Mouse (Mus musculus) kidney, embryonic 15.5 days (tissue): ENCODE measurements around the gene Srp54a. TPM values are rescaled to one million over a fixed set of nuclear protein-coding genes. Genes with fewer than 3 reads are reported as not detected.
"Not testable (repeated sequence)": the region's sequence is repeated elsewhere in the genome, so short reads cannot be mapped to it uniquely, and the experiment has no call there.

Experiments used
- ATAC-seq: fragments of 200-750 bp; cut with Nextera tagmentation; replicated peaks from 2 replicates; pipeline ENCODE4 v1.8.0; 2017; ENCODE audit warnings: moderate TSS enrichment; ENCODE audit not compliant: low FRiP score
- H3K27ac ChIP-seq: fragments of 300-500 bp; sonication (generic); 2 replicates; pipeline ENCODE4 v1.5.1; 2015; ENCODE audit warnings: mild to moderate bottlenecking, inconsistent platforms
- H3K27me3 ChIP-seq: fragments of 300-500 bp; sonication (generic); 2 replicates; pipeline ENCODE4 v1.6.1; 2015; ENCODE audit warnings: inconsistent platforms
- H3K36me3 ChIP-seq: fragments of 300-500 bp; sonication (generic); 2 replicates; pipeline ENCODE4 v1.6.1; 2015; ENCODE audit warnings: inconsistent platforms
- H3K4me1 ChIP-seq: fragments of 300-500 bp; sonication (generic); 2 replicates; pipeline ENCODE4 v1.6.1; 2015; ENCODE audit warnings: inconsistent platforms
- H3K4me2 ChIP-seq: fragments of 300-500 bp; sonication (generic); 2 replicates; pipeline ENCODE4 v1.6.1; 2015; ENCODE audit warnings: moderate library complexity, mild to moderate bottlenecking, inconsistent platforms
- H3K4me3 ChIP-seq: fragments of 300-500 bp; sonication (generic); replicated peaks from 2 replicates; pipeline ENCODE4 v1.5.1; 2015; ENCODE audit warnings: mild to moderate bottlenecking, inconsistent platforms
- H3K9ac ChIP-seq: fragments of 300-500 bp; sonication (generic); 2 replicates; pipeline ENCODE4 v1.6.1; 2015; ENCODE audit warnings: mild to moderate bottlenecking, inconsistent platforms
- H3K9me3 ChIP-seq: fragments of 300-500 bp; sonication (generic); replicated peaks from 2 replicates; pipeline ENCODE4 v1.6.1; 2016; ENCODE audit warnings: inconsistent platforms
- WGBS: fragments of 180-500 bp; shearing (Covaris S2); methylation state at CpG from one replicate; pipeline ENCODE4 v1.1.7; 2015; ENCODE audit warnings: mixed read lengths; 5-methylcytosine and 5-hydroxymethylcytosine counted together
- polyA plus RNA-seq: library from polyadenylated mRNA; unstranded; fragments of >200 nt; fragmentation: Nextera tagmentation; extraction: Ambion mirVana; gene quantifications from 2 replicates; pipeline ENCODE4 v1.2.1, GENCODE M21; 2015

The Srp54a gene
- polyA plus RNA-seq, 1 experiment from 2014 or later: 165 TPM

- H3K4me3 ChIP-seq: no peak overlapping the region
- no peak overlapping the region for H3K9ac ChIP-seq
- H3K27me3 ChIP-seq: no peaks in the 10 kb centered on the region
- WGBS: 74% methylated on average over 10 of the region's 10 CpGs
- ATAC-seq: no peak
- peaks cover 18% of the 10 kb centered on the region for H3K36me3 ChIP-seq
- H3K4me1 ChIP-seq: no peaks in the 10 kb centered on the region; the same call in 1 of the 2 replicates
- no peaks in the 10 kb centered on the region for H3K9me3 ChIP-seq
- no peak overlapping the region for H3K27ac ChIP-seq
- H3K4me2 ChIP-seq: no peak overlapping the region
Measured at GRCm38 (mm10) chr12:55061006-55061405, 19.1 kb upstream of the Srp54a start.

- H3K4me3 ChIP-seq: no peak overlapping the region
- 90% methylated on average over 1 of the region's 1 CpGs for WGBS
- ATAC-seq: no peak
Measured at GRCm38 (mm10) chr12:55062141-55062540, 17.9 kb upstream of the Srp54a start.

GRCm38 (mm10) chr12:55072495-55072894, 7.6 kb upstream of the Srp54a start:
- Histone ChIP-seq H3K4me1 (no peaks in the 10 kb centered on the region), H3K36me3 (peaks cover 5% of the 10 kb centered on the region; the same call in 1 of the 2 replicates), H3K27me3 (no peaks in the 10 kb centered on the region), H3K9me3 (no peaks in the 10 kb centered on the region), H3K9ac (no peak overlapping the region), H3K27ac (no peak overlapping the region), H3K4me3 (no peak overlapping the region), H3K4me2 (no peak overlapping the region)
- no peak for ATAC-seq
- WGBS: 64% methylated on average over 4 of the region's 4 CpGs

More at GRCm38 (mm10) chr12:55062141-55062540, 17.9 kb upstream of the Srp54a start:
- H3K27ac ChIP-seq: no peak overlapping the region
- no peak overlapping the region for H3K4me2 ChIP-seq
- no peaks in the 10 kb centered on the region; the same call in 1 of the 2 replicates for H3K4me1 ChIP-seq
- H3K27me3 ChIP-seq: no peaks in the 10 kb centered on the region
- no peaks in the 10 kb centered on the region for H3K9me3 ChIP-seq
- H3K9ac ChIP-seq: no peak overlapping the region
- peaks cover 15% of the 10 kb centered on the region for H3K36me3 ChIP-seq

- 97% methylated on average over 7 of the region's 7 CpGs for WGBS
- no peaks in the 10 kb centered on the region for H3K27me3 ChIP-seq
- H3K27ac ChIP-seq: no peak overlapping the region
- H3K4me3 ChIP-seq: no peak overlapping the region
- H3K4me1 ChIP-seq: no peaks in the 10 kb centered on the region
- H3K36me3 ChIP-seq: no peaks in the 10 kb centered on the region
- H3K4me2 ChIP-seq: no peak overlapping the region
- no peak for ATAC-seq
- H3K9ac ChIP-seq: no peak overlapping the region
- no peaks in the 10 kb centered on the region for H3K9me3 ChIP-seq
Measured at GRCm38 (mm10) chr12:55073686-55074085, 6.4 kb upstream of the Srp54a start.

GRCm38 (mm10) chr12:55075296-55075695, 4.8 kb upstream of the Srp54a start:
- H3K4me1 ChIP-seq: peaks cover 3% of the 10 kb centered on the region; the same call in 1 of the 2 replicates
- WGBS: 93% methylated on average over 2 of the region's 2 CpGs
- H3K4me2 ChIP-seq: no peak overlapping the region
- H3K27me3 ChIP-seq: no peaks in the 10 kb centered on the region
- H3K4me3 ChIP-seq: no peak overlapping the region
- H3K27ac ChIP-seq: no peak overlapping the region
- no peaks in the 10 kb centered on the region for H3K9me3 ChIP-seq
- no peaks in the 10 kb centered on the region for H3K36me3 ChIP-seq
- no peak for ATAC-seq
- no peak overlapping the region for H3K9ac ChIP-seq

- H3K4me3 ChIP-seq, ATAC-seq, H3K36me3 ChIP-seq, H3K27ac ChIP-seq, H3K27me3 ChIP-seq, H3K9ac ChIP-seq, H3K9me3 ChIP-seq, H3K4me1 ChIP-seq: not testable (repeated sequence)
- H3K4me2 ChIP-seq: peak overlapping the region; percentile 25
- 49% methylated on average over 2 of the region's 2 CpGs for WGBS
Measured at GRCm38 (mm10) chr12:55078706-55079105, 1.4 kb upstream of the Srp54a start.

GRCm38 (mm10) chr12:55080601-55080942, 510 bp downstream of the Srp54a start:
- 0% methylated on average over 25 of the region's 25 CpGs for WGBS
- not testable (repeated sequence) for H3K36me3 ChIP-seq, H3K9me3 ChIP-seq, H3K4me1 ChIP-seq, H3K27me3 ChIP-seq
- peak; percentile 60 for ATAC-seq
- Histone ChIP-seq H3K4me2 (peak overlapping the region; percentile 55), H3K4me3 (peak overlapping the region; percentile 77), H3K27ac (peak overlapping the region; percentile 93), H3K9ac (peak overlapping the region; percentile 81)

- H3K4me3 ChIP-seq, H3K4me2 ChIP-seq, H3K4me1 ChIP-seq, H3K36me3 ChIP-seq, H3K27me3 ChIP-seq, H3K9ac ChIP-seq, ATAC-seq, H3K9me3 ChIP-seq, H3K27ac ChIP-seq: not testable (repeated sequence)
- 100% methylated on average over 1 of the region's 7 CpGs for WGBS
Measured at GRCm38 (mm10) chr12:55092127-55092526, 12.1 kb downstream of the Srp54a start.

- H3K27ac ChIP-seq, ATAC-seq, H3K9ac ChIP-seq, H3K9me3 ChIP-seq, H3K4me3 ChIP-seq, H3K4me2 ChIP-seq, H3K36me3 ChIP-seq, H3K4me1 ChIP-seq, H3K27me3 ChIP-seq: not testable (repeated sequence)
- WGBS: no CpG with 5 or more reads among the region's 7 CpGs
Measured at GRCm38 (mm10) chr12:55112616-55113015, 32.6 kb downstream of the Srp54a start.

- H3K9me3 ChIP-seq, H3K36me3 ChIP-seq, H3K4me1 ChIP-seq, H3K9ac ChIP-seq, H3K27me3 ChIP-seq, H3K27ac ChIP-seq, H3K4me2 ChIP-seq, H3K4me3 ChIP-seq: not testable (repeated sequence)
- ATAC-seq: peak; percentile 98
- WGBS: no CpG with 5 or more reads among the region's 40 CpGs
Measured at GRCm38 (mm10) chr12:55124242-55124641, 44.2 kb downstream of the Srp54a start, which contains the start of gene Fam177a. Gene Fam177a (plus strand): TSS chr12:55124469.

- no CpG with 5 or more reads among the region's 18 CpGs for WGBS
- not testable (repeated sequence) for H3K27me3 ChIP-seq, H3K4me1 ChIP-seq, H3K36me3 ChIP-seq, H3K27ac ChIP-seq, H3K9ac ChIP-seq, H3K9me3 ChIP-seq, H3K4me2 ChIP-seq, H3K4me3 ChIP-seq
- peak; percentile 49 for ATAC-seq
Measured at GRCm38 (mm10) chr12:55124731-55125130, 44.7 kb downstream of the Srp54a start.

GRCm38 (mm10) chr12:55135540-55135939, 55.5 kb downstream of the Srp54a start:
- H3K27me3 ChIP-seq, H3K9ac ChIP-seq, H3K27ac ChIP-seq, H3K4me2 ChIP-seq, H3K4me3 ChIP-seq, H3K36me3 ChIP-seq, ATAC-seq, H3K9me3 ChIP-seq, H3K4me1 ChIP-seq: not testable (repeated sequence)
- no CpG with 5 or more reads among the region's 6 CpGs for WGBS

GRCm38 (mm10) chr12:55137859-55138258, 57.8 kb downstream of the Srp54a start:
- H3K4me1 ChIP-seq, H3K9me3 ChIP-seq, H3K9ac ChIP-seq, H3K4me2 ChIP-seq, H3K4me3 ChIP-seq, H3K27ac ChIP-seq, H3K27me3 ChIP-seq, ATAC-seq, H3K36me3 ChIP-seq: not testable (repeated sequence)
- WGBS: no CpG with 5 or more reads among the region's 6 CpGs
